Mouse (Mus musculus) embryonic facial prominence, embryonic 12.5 days (tissue): Measurements from ENCODE around the gene Pou3f1. TPM values are rescaled to one million over a fixed set of nuclear protein-coding genes. Genes with fewer than 3 reads are reported as not detected.
A peak's percentile ranks its signal among the peaks of the same experiment; 100 is the strongest.
"Not testable (repeated sequence)": the region's sequence is repeated elsewhere in the genome, so short reads cannot be mapped to it uniquely, and the experiment has no call there.

ENCODE experiments used
- ATAC-seq: fragments of 200-750 bp; cut with Nextera tagmentation; 2 replicates; pipeline ENCODE4 v1.8.0; 2017; ENCODE audit not compliant: insufficient number of reproducible peaks, insufficient read depth, low FRiP score, low TSS enrichment
- H3K27ac ChIP-seq: fragments of 300-500 bp; sonication (generic); 2 replicates; pipeline ENCODE4 v1.5.1; 2016; ENCODE audit warnings: mild to moderate bottlenecking
- H3K27me3 ChIP-seq: fragments of 300-500 bp; sonication (generic); 2 replicates; pipeline ENCODE4 v1.6.1; 2016; ENCODE audit warnings: mild to moderate bottlenecking, moderate library complexity
- H3K36me3 ChIP-seq: fragments of 300-500 bp; sonication (generic); 2 replicates; pipeline ENCODE4 v1.6.1; 2016; ENCODE audit warnings: mild to moderate bottlenecking
- H3K4me1 ChIP-seq: fragments of 300-500 bp; sonication (generic); 2 replicates; pipeline ENCODE4 v1.6.1; 2016
- H3K4me2 ChIP-seq: fragments of 300-500 bp; sonication (generic); replicated peaks from 2 replicates; pipeline ENCODE4 v1.6.1; 2016; ENCODE audit warnings: mild to moderate bottlenecking, moderate library complexity
- H3K4me3 ChIP-seq: fragments of 300-500 bp; sonication (generic); 2 replicates; pipeline ENCODE4 v1.5.1; 2016; ENCODE audit warnings: mild to moderate bottlenecking
- H3K9ac ChIP-seq: fragments of 300-500 bp; sonication (generic); 2 replicates; pipeline ENCODE4 v1.6.1; 2016; ENCODE audit warnings: mild to moderate bottlenecking, moderate library complexity
- H3K9me3 ChIP-seq: fragments of 300-500 bp; sonication (generic); 2 replicates; pipeline ENCODE4 v1.6.1; 2016; ENCODE audit warnings: mild to moderate bottlenecking, moderate library complexity
- WGBS: fragments of 180-500 bp; shearing (Covaris S2); methylation state at CpG from one replicate; pipeline ENCODE4 v1.1.7; 2016; 5-methylcytosine and 5-hydroxymethylcytosine counted together
- polyA plus RNA-seq: library from polyadenylated mRNA; unstranded; fragments of >200 nt; fragmentation: Nextera tagmentation; extraction: Ambion mirVana; gene quantifications from 2 replicates; pipeline ENCODE4 v1.2.1, GENCODE M21; 2016

Pou3f1 gene
- polyA plus RNA-seq, 1 experiment from 2014 or later: 3.6 TPM

GRCm38 (mm10) chr4:124704797-124705474 lies 48.3 kb downstream of the Pou3f1 start:
- 10% methylated on average over 11 of the region's 11 CpGs for WGBS
- no peak for ATAC-seq
- H3K27me3 ChIP-seq: no peaks in the 10 kb centered on the region
- H3K4me2 ChIP-seq: peak overlapping the region; percentile 80
- H3K4me3 ChIP-seq: peak overlapping the region; percentile 22
- peaks cover 71% of the 10 kb centered on the region for H3K4me1 ChIP-seq
- H3K9me3 ChIP-seq: no peaks in the 10 kb centered on the region
- peaks cover 26% of the 10 kb centered on the region for H3K36me3 ChIP-seq
- peak overlapping the region; percentile 40 for H3K9ac ChIP-seq
- H3K27ac ChIP-seq: peak overlapping the region; percentile 96

- Histone ChIP-seq H3K4me1 (peaks cover 77% of the 10 kb centered on the region), H3K9me3 (no peaks in the 10 kb centered on the region), H3K27me3 (no peaks in the 10 kb centered on the region), H3K4me3 (no peak overlapping the region), H3K27ac (peak overlapping the region; percentile 96), H3K36me3 (peaks cover 26% of the 10 kb centered on the region), H3K9ac (no peak overlapping the region), H3K4me2 (peak overlapping the region; percentile 80; the same call in 1 of the 2 replicates)
- ATAC-seq: no peak
- 84% methylated on average over 23 of the region's 23 CpGs for WGBS
Observed at GRCm38 (mm10) chr4:124705661-124706269, 49.2 kb downstream of the Pou3f1 start.

- 88% methylated on average over 25 of the region's 25 CpGs for WGBS
- H3K9ac ChIP-seq, H3K4me2 ChIP-seq, H3K9me3 ChIP-seq, ATAC-seq, H3K4me3 ChIP-seq, H3K27me3 ChIP-seq: not testable (repeated sequence)
- peak overlapping the region; percentile 98 for H3K27ac ChIP-seq
- peaks cover 26% of the 10 kb centered on the region for H3K36me3 ChIP-seq
- H3K4me1 ChIP-seq: peaks cover 64% of the 10 kb centered on the region
Observed at GRCm38 (mm10) chr4:124707381-124708199, 51.0 kb downstream of the Pou3f1 start.

GRCm38 (mm10) chr4:124708200-124708517 lies 51.6 kb downstream of the Pou3f1 start:
- H3K4me1 ChIP-seq: peaks cover 59% of the 10 kb centered on the region
- 11% methylated on average over 1 of the region's 1 CpGs for WGBS
- peaks cover 26% of the 10 kb centered on the region for H3K36me3 ChIP-seq
- not testable (repeated sequence) for H3K27me3 ChIP-seq, H3K4me3 ChIP-seq, H3K9me3 ChIP-seq, H3K9ac ChIP-seq
- peak overlapping the region; percentile 52; the same call in 1 of the 2 replicates for H3K4me2 ChIP-seq
- ATAC-seq: 0 out of 2 replicates have a peak, but pooled peaks have one; percentile 3
- H3K27ac ChIP-seq: peak overlapping the region; percentile 98

- no peak overlapping the region for H3K9ac ChIP-seq
- WGBS: 1% methylated on average over 41 of the region's 41 CpGs
Observed at GRCm38 (mm10) chr4:124708518-124709477, 52.2 kb downstream of the Pou3f1 start.

GRCm38 (mm10) chr4:124709961-124710446 lies 53.4 kb downstream of the Pou3f1 start:
- no peak overlapping the region for H3K9ac ChIP-seq
- peak overlapping the region; percentile 52 for H3K4me2 ChIP-seq
- ATAC-seq: no peak
- no peaks in the 10 kb centered on the region for H3K27me3 ChIP-seq
- peak overlapping the region; percentile 22 for H3K4me3 ChIP-seq
- no peaks in the 10 kb centered on the region for H3K9me3 ChIP-seq
- H3K4me1 ChIP-seq: peaks cover 40% of the 10 kb centered on the region
- H3K27ac ChIP-seq: peak overlapping the region; percentile 98
- WGBS: 4% methylated on average over 18 of the region's 18 CpGs
- peaks cover 26% of the 10 kb centered on the region for H3K36me3 ChIP-seq

More at GRCm38 (mm10) chr4:124708518-124709477, 52.2 kb downstream of the Pou3f1 start:
- H3K4me3 ChIP-seq: peak overlapping the region; percentile 11
- peak overlapping the region; percentile 98 for H3K27ac ChIP-seq
- peak overlapping the region; percentile 52 for H3K4me2 ChIP-seq
- ATAC-seq: peak; percentile 86
- no peaks in the 10 kb centered on the region for H3K9me3 ChIP-seq
- peaks cover 26% of the 10 kb centered on the region for H3K36me3 ChIP-seq
- H3K4me1 ChIP-seq: peaks cover 52% of the 10 kb centered on the region
- no peaks in the 10 kb centered on the region for H3K27me3 ChIP-seq

Other genes starting within 250 kb of the Pou3f1 start
- 0.36 TPM in 1 of 2 replicates, not detected in the other for gene 3100002H09Rik, start 46.0 kb upstream of the Pou3f1 start, polyA plus RNA-seq
- gene Utp11, start 36.8 kb downstream of the Pou3f1 start, polyA plus RNA-seq: 81.1 and 86.4 TPM in 2 replicates
- gene Fhl3, start 43.9 kb downstream of the Pou3f1 start, polyA plus RNA-seq: 12.5 and 14.3 TPM in 2 replicates
- gene Sf3a3, start 58.0 kb downstream of the Pou3f1 start, polyA plus RNA-seq: 205 and 210 TPM in 2 replicates
- 28.7 and 29.5 TPM in 2 replicates for gene Inpp5b, start 85.0 kb downstream of the Pou3f1 start, polyA plus RNA-seq
- gene Mtf1, start 145.3 kb downstream of the Pou3f1 start, polyA plus RNA-seq: 12.8 and 14.6 TPM in 2 replicates
- gene Yrdc, start 193.9 kb downstream of the Pou3f1 start, polyA plus RNA-seq: 42.3 and 45.2 TPM in 2 replicates
- gene 1110065P20Rik, start 194.4 kb downstream of the Pou3f1 start, polyA plus RNA-seq: 62.6 and 62.8 TPM in 2 replicates
- gene Maneal, start 205.4 kb downstream of the Pou3f1 start, polyA plus RNA-seq: 1.4 and 2.2 TPM in 2 replicates
- 1.5 and 1.9 TPM in 2 replicates for gene Epha10, start 224.1 kb downstream of the Pou3f1 start, polyA plus RNA-seq